Mouse (Mus musculus): ENCODE measurements around the gene Nfil3.

DNA sequence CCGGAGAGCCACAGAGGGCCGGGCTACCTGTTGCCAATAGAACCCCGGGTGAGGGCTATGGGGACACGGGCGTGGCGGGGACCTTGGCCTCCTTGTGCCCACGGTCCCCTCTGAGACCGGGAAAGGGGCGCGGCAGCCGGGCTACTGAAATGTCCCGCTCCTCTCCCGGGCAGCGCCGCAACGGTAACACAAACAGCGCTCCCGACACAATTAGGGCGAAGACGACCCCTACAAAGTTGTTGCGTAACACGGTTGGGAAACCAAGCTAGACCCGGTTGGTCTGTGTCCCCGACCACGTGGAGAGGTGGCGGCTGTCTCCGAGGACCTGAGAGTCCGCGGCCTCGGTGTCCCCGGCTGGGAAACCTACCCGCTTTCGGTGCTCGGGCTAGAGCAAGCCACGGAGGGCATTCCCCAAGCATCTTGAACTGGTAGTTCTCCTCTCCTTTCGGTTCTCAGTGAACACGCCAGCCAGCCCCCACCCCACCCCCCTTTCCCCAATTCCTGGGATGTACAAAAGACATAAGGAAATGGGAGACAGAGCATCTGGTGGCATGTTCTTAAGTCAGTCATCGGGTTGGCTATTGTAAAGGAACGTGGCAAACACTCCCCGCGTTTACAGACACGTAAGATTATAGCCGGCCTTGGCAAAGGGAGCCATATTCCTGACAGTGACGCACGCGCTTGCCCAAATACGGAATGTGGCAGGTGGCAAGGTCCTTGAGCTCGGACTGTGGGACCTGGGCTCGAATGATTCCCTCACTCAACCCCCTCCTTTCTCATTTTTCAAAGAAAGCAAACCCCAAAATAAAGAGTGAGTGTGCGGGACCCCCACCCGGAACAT, 788 bp upstream of the Nfil3 start:
- TF ChIP-seq USF1 (IDR thresholded peaks at IDR 0.05; ENCODE audit: low read depth) (no peak), CTCF (IDR thresholded peaks at IDR 0.05; ENCODE audit: control insufficient read depth, insufficient read depth, insufficient read length) (no peak), MAX (IDR thresholded peaks at IDR 0.05) (peak; percentile 12)
